Mouse (Mus musculus): ENCODE measurements around the gene Col20a1. TPM values are rescaled to one million over a fixed set of nuclear protein-coding genes. Genes with fewer than 3 reads are reported as not detected.

Col20a1 gene
- polyA plus RNA-seq (2012; rRNA removed), result 4.1 and 4.5 TPM in 2 replicates

DNA sequence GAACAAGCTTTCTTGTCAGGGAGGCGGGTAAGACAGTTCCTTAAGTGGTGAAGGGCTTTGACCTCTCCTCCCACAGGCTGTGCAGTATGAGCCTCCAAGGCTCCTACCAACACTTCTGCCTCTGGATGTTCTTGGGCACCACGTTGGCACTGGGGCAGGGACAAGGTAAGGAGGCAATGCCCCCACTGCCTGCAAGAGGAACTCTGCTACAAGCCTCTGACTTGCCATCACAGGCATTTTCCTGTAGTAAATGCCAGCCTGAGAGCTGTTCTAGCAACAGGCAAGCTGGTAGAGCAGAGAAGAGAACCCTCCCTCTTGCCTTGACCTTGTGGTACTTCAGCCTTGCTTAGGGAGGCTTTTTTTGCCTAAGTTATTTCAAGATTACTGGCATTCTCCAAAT lies at the start of gene Col20a1:
Col20a1 (plus strand) TSS at position 87 of the 400 bp plus-strand sequence.
- DNase-seq (ENCODE audit: low spot score), result no peak

DNA sequence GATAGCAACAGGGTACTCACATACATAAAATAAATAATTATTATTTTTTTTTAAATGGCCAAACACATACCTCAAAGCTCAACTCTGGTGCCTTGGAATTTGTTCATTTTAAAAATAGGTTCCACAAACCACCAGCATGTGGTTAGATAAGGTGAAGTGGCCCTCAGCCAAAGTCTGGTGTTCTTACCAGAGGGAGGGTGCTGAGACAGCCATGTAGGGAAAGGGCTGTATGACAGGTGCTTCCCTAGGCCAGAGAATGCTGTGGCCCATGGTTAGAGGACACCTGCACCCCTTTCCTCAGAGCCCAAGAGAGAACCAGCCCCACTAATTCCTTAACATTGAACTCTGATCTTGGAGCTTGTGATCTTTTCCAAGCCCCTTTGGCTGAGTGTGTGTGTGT lies 46.1 kb upstream of the Col20a1 start:
- DNase-seq (ENCODE audit: low spot score), result no peak

DNA sequence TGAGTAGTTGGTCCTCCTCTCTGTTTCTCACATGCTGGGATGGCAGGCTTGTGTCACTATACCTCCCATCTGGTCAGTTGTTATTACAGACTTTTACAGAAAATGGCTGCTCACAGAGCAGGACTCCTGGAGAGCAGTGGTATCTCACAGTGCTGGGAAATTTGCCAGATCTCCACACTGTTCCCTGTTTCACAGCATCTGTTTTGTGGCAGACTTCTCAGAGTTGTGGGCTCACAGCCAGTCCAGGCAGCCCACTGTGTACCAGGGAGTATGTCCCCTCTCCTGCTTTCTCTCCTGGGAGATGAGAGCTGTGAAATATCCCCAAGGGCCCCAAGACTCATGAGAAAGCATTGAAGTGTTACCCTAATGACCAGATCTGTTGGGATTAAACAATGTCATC lies 44.5 kb upstream of the Col20a1 start:
- no peak for DNase-seq (ENCODE audit: low spot score)

DNA sequence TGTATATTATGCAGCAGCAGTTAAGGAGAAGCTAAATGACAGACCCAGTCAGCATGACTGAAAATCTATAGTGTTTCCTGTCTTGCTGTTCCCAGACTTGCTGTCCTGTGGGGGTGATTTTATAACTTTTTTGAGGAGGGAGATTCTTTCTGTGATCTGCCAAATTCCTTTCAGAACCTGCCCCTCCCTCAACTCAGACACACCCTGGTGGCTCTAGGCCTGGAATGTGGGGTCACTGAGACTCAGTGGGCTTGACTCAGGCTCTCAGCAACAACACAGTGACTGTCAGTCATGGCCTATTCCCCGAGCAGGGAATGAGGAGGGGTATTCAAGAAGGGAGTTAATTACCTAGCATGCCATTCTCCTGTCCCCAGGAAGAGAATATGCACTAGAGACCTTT lies 36.4 kb upstream of the Col20a1 start:
- DNase-seq (ENCODE audit: low spot score), result no peak

DNA sequence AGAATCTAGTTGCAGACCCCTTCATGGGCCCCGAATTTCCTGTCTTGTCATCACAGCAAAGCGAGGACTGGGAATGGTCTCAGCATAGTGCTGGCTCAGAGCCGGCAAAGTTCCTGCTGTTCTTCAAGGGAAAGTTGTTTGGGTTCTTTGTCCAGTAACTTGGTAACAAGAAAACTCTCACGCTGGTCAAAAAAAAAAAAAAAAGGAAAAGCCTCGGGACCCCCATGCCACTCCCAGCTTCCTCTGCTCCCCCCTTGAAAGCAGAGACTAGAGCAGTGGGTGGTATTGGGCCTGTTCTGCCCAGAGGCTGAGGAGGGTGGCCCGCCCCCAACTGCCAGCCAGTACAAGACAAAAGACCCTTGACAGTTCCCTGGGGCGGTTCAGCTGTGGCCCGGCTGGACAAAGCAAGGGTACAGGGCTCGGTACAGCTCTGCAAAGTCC lies 33.6 kb upstream of the Col20a1 start:
- no peak for DNase-seq (ENCODE audit: low spot score)

DNA sequence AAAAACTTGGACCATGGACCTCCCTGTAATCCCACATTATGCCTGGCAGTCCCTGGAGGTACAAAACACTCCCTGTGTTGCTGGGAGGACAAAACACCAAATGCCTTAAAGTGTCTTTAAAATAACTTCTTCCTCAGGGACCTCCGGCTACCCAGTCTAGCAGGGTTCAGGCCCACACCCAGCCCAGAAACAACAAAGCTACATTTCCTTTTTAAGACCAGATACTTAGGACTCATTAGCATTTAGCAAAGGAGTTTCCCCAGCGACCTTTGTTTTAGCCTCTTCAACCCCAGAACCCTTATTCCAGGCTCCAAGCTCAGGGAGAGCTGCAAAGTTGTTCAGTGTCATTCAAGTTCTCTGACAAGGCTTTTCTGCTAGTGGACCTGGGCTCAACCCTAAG lies 32.7 kb upstream of the Col20a1 start:
- no peak for DNase-seq (ENCODE audit: low spot score)

DNA sequence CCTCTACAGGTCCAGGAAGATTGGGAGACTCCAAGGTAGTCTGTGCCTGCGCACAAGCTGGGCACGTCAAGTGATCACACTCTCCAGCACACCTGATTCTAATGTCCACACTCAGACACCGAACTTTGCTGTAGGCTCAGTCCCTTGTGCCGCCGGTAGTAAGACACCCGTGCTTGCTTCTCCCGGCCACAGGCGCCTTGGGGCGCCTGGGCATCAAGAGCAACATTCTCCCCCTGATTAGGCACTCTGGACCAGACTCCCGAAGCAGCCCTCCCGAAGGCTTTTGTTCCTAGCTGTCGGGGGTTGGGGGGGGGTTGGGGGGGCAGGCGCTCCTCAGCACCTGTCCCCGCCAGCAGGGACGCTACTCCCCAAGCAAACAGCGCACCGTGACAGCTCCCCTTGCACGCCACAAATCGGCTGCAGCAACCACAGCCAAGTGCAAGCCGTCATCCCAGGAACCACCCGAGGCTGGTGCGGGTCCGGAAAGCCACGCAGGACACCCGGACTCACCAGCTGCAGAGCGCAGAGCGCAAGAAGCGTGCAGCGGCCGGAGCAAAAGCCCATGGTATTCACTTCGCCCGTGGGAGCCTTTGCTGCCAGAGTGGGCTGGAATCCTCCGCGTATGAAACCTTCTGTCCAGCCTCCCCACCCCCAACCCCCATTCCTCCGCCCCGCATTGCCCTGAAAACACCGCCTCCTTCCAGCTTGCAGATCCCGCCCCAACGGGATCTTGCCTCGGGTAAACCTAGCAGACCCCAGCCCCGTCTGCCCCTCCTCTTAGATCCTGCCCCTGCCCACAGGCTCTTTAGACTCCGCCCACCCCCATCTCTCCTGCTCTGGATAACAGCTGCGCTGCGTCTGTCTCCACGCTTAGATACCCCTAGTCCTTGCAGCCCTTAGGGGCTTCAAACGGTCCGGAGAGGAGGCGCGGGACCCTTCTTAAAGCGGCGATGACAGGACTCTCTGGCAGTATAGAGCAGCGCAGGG lies 32.0 kb upstream of the Col20a1 start, which contains the start of gene Nkain4:
Nkain4 (minus strand) TSS at position 639 of the 987 bp plus-strand sequence.
- DNase-seq (ENCODE audit: low spot score), result peak; percentile 24

DNA sequence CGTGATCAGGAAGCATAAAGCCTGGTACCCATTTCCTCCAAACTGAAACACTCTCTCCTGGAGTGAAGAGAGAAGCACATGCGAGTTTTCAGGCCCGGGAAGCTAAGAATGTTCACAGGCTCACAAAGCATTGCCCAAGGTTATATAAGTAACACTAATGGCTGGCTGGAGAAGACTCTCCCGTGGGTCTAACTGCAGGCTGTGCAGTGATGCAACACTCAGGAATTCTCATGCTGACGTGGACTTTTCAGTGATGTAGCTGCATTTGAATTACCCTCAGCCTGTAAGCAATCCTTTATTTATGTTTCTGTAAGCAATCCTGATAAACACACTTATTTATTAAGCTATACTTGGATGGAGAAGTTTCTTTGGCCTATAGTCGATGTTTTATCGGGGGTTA lies 26.7 kb upstream of the Col20a1 start:
- no peak for DNase-seq (ENCODE audit: low spot score)

DNA sequence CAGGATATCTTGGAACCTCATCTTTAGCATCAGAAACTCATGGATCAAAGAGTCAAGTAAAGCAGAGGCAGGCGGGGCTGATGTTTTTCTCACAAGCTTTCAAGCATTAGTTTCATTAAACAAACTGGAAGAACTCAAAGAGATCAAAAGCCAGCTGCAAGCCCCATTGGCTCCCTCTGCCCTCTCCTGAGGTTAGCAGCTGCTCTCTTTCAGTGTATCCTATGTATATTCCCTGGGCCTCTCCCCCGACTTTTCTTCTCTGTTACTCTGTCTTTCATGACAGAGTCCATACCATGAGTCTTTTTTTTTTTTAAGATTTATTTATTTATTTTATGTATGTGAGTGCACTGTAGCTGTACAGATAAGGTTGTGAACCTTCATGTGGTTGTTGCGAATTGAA lies 26.1 kb upstream of the Col20a1 start:
- no peak for DNase-seq (ENCODE audit: low spot score)

DNA sequence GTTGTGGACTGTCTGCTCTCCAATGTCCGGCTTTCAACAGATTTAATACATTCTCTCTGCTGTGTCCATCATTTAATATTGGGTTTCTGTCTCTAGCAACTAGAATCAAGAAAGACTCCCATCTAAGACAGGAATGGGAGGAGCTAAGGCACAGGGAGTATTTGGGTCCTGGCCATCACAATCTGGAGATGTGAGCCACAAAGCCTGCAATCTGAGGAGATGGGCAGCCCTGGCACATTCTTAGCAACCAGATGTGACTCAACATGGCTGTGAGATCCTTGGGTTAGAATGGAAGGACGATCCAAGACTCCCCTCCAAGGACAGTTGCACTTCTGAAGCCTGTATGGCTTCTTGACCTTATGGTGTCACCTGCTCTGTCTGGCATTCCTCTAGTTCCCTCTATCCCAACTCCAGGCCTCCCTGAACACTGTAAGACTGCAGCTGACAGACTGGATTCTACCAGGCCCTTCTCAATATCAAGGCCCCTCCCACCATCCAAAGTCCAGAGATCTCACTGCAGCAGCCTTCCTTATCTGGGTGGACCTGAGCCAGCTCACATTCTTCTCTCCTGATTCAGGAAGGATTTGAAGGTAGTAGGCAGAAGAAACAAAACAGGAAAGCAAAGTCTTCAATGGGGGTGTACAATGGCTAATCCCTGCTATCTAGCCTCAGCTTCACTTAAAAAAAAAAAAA lies 23.6 kb upstream of the Col20a1 start:
- no peak for DNase-seq (ENCODE audit: low spot score)

DNA sequence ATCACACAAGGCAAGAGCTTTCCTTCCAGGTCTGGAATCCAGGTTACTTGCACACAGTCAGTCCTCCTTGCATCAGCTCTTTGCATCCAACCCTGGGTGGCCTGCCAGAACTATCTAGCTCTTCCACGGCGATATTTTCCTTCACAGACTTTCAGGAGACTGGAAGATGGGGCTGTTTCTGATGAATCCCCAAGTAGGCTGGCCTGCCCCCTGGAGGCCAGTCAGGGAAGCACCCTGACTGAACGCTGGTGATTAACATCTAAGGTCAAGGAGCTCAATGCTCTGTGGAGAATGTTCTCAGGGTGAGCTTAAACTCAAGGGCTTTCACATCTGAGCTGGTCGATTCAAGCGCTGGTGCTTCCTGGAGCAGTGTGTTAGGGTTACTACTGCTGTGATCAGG lies 22.4 kb upstream of the Col20a1 start:
- peak; percentile 55 for DNase-seq (ENCODE audit: low spot score)

DNA sequence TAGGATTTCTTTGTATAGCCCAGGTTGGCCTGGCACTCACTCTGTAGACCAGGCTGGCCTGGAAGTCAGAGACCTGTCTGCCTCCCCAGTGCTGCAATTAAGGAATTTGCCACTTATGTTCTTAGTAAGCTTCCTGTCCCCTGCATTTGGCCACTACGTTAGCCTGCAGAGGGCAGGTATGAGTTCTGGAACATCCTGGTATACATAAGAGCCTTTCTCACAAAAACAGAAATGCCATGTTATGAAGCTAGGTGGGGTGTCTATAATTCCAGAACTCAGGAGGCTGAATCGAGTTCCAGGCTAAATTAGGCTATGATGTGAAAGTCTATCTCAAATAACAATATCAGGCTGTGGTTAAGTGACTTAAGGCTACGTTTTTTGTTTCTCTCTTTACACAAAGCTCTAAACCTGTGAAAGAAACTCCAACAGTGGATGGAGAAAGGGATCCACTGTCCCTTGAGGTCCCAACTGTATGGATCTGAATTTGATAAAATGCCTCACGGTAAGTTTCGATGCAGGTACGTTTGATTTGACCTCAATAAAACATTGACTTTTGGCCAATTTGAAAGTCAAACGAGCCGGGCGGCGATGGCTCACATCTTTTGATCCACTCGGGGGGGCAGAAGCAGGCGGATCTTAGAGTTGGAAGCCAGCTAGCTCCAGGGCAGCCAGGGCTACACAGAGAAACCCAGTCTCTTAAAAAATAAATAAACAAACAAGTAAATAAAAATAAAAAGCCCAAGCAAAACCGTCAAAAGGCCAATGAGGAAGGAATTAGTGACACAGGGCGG lies 20.0 kb upstream of the Col20a1 start:
- no peak for DNase-seq (ENCODE audit: low spot score)

DNA sequence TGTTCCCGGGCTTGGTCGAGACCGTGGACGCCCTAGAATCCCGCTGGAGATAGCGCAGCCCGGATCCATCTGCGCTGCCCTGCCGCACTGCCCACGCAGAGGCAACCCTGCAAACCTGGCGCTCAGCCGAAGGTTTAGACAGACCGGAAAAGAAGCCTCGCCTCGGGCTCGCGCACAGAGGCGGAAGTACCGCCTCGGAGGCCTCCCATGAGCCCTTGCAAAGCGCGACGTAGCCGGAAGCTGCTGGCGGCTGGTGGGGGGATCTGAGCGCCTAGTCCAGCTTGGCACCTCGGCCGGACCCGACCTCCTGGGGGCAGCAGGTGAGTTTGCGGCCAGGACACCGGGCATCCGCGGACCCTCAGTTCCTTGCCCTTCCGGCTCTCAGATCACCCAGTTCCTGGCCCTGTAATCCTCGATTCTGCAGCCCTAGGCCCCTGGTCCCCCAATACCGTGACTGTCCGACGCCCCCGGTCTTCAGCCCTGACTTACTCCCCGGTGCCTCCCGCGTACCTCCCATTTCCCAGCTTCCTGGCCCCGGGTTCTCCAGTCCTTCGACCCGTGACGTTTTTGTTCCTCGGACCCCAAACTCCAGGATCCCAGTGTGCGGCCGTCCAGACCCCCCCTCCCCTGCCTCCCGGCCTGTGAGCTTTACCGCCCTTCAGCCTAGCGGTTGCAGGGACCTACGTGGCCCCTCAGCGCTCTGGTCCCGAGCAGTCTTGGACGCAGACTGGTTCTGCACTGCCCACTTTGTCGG lies 19.1 kb upstream of the Col20a1 start, which contains the start of gene Arfgap1:
Arfgap1 (plus strand) TSS at position 216 of the 754 bp plus-strand sequence.
- DNase-seq (ENCODE audit: low spot score), result peak; percentile 86

DNA sequence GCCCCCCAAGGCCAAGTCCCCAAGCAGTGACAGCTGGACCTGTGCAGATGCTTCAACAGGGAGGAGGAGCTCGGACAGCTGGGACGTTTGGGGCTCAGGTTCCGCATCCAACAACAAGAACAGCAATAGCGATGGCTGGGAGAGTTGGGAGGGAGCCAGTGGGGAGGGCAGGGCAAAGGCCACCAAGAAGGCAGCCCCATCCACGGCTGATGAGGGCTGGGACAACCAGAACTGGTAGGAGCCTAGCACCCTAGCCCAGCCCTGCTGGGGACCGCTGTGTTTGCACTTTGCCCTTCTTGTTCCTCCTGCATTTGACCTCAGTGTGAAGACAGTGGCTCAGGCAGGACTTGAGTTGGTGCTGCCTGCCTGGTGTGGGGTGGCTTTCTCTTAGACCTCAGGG lies 5.2 kb upstream of the Col20a1 start:
- no peak for DNase-seq (ENCODE audit: low spot score)

DNA sequence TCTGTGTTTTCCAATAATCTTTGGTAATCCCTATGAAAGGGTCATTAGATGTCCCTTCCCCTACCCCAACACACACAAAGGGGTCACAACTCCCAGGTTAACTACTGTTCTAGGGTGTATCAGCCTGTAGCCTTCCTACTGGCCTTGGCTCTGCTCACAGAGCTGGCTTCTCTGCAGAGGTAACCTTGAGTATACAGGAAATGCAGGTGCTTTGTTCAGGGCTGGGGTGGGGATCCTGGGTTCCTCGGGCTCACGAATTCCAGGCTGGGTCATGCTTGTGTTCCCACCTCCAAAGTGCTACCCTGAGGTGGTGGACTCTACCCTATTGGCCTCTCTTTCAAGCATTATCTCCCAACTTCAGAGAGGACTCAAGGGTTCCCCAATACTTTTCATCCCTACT lies 700 bp upstream of the Col20a1 start:
- no peak for DNase-seq (ENCODE audit: low spot score)

DNA sequence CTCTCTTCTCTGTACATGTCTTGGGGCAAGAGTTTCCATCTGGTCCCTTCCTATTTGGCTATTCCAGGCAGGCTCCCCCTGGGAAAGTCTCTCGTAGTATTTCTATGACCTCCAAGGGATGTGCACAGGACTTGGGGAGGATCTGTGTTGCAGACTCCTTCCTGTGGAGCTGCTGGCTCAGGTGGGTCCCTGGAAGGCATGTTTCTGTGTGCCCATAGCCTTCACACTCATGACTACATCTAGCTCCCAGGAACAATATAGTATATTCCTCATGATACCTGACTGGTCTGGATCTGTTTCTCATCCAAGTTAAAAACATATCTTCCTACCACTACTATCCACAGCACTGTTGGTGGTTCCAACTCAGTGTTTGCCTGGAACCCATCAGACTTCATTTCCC lies 666 bp downstream of the Col20a1 start:
- no peak for DNase-seq (ENCODE audit: low spot score)

DNA sequence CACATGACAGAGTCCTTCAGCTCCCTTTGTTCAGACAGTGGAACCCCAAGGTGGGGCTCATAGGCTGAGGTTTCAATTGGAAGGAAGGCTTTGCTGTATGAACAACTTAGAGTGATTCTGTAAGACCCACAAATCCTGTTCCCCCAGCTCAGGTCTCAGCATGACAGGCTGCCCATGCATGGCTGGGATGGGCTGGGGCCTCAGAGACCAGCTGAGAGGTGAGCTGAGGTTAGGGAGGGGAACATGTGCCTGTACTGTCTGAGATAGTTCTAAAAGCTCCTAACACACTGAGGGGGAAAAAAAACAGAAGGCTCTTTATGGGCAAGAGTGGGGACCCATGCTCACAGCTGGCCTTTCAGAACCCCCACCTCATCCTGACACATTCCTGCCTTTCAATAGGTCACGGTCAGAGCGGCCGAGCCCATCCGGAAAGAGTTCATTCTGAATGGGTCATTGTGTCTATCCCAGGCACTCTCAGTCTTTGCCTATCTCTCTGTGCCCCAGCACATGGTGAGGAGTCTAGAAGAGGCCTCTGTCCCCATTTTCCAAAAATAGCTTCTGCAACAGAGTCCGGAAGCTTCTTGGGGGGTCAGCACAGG lies 1.2 kb downstream of the Col20a1 start:
- no peak for DNase-seq (ENCODE audit: low spot score)

DNA sequence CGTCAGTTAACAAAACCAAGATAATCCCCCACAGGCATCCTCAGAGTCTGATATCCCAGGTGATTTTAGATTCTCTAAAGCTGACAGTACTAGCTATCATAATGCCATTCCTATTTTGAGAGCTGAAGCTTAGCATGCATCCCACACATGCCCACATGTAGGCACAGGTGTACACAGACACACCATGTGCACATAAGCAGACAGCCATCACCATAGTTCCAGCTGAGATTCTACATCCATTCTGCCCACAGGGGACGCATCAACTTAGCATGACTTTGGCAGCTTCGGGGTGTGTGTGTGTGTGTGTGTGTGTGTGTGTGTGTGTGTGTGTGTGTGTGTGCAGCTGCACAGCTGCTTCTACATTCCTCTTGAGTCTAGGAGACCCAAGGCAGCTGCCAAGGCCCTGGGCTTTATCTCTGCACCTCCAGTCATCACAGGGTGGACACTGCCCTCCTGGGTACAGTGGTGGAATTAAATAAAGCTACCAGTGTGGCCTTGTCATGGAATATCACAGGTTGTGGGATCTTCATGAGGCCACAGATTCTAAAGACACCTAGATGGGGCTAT lies 2.1 kb downstream of the Col20a1 start:
- DNase-seq (ENCODE audit: low spot score), result no peak

DNA sequence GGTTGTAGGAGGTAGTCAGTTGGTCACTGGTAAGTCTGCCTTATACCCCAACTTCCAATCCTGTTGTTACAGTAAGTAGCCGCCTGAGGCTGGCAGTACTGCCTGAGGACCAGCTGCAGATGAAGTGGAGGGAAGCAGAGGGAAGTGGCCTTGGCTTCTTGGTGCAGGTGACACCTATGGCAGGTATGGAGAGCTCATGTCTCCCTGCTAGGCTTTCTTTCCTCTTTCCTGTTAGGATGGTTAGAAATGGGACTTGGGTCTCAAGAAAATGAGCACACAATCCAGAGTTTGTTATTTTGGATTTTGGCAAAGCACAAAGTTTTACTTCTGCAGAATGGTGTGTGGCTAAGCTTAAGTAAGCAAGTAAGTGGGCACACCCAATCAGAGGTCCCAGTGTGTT lies 2.6 kb downstream of the Col20a1 start:
- DNase-seq (ENCODE audit: low spot score), result no peak

DNA sequence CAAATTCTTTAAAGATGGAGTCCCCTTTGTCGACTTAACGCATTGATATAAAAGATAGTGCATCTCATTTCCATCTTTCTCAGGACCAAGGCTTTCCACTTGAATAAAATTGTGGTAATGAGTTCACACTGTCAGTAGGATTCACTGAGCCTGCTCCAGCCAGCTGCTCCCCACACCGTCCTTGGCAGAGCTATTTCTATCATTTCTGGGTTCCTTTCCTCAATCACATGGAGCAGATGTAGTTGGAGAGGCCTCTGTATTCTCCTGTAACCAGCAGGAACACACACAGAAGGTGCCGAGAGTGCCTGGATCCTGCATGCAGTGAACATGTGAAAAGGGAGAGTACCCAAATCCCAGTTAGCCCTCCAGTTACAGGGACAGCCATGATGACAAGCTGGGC lies 4.0 kb downstream of the Col20a1 start:
- no peak for DNase-seq (ENCODE audit: low spot score)

All from urinary bladder, adult 2 months (tissue).